Mouse (Mus musculus) hindbrain, embryonic 14.5 days (tissue): Measurements from ENCODE around the gene Mnd1. TPM values are rescaled to one million over a fixed set of nuclear protein-coding genes. Genes with fewer than 3 reads are reported as not detected.

ENCODE experiments used
- ATAC-seq: fragments of 200-750 bp; cut with Nextera tagmentation; 2 replicates; pipeline ENCODE4 v1.8.0; 2017; ENCODE audit warnings: moderate number of reproducible peaks, mild to moderate bottlenecking, moderate TSS enrichment, moderate library complexity; ENCODE audit not compliant: low FRiP score
- DNase-seq: peaks from one replicate; pipeline ENCODE4 v3.0.0-alpha.2; 2015; ENCODE audit warnings: low spot score
- H3K27ac ChIP-seq: fragments of 300-500 bp; sonication (generic); 2 replicates; pipeline ENCODE4 v1.5.1; 2014; ENCODE audit warnings: mild to moderate bottlenecking, moderate library complexity
- H3K27me3 ChIP-seq: fragments of 300-500 bp; sonication (generic); 2 replicates; pipeline ENCODE4 v1.6.1; 2014; ENCODE audit warnings: mild to moderate bottlenecking, low read length, mixed read lengths; ENCODE audit not compliant: control insufficient read depth, insufficient read depth
- H3K36me3 ChIP-seq: fragments of 300-500 bp; sonication (generic); replicated peaks from 2 replicates; pipeline ENCODE4 v1.6.1; 2014; ENCODE audit not compliant: control insufficient read depth, insufficient read depth
- H3K4me1 ChIP-seq: fragments of 300-500 bp; sonication (generic); replicated peaks from 2 replicates; pipeline ENCODE4 v1.6.1; 2014; ENCODE audit warnings: antibody characterized with exemption, low read length, mixed read lengths; ENCODE audit not compliant: control insufficient read depth, insufficient read depth
- H3K4me2 ChIP-seq: fragments of 300-500 bp; sonication (generic); replicated peaks from 2 replicates; pipeline ENCODE4 v1.6.1; 2014; ENCODE audit warnings: mild to moderate bottlenecking, moderate library complexity
- H3K4me3 ChIP-seq: fragments of 300-500 bp; sonication (generic); replicated peaks from 2 replicates; pipeline ENCODE4 v1.5.1; 2014; ENCODE audit warnings: mild to moderate bottlenecking, low read length
- H3K9ac ChIP-seq: fragments of 300-500 bp; sonication (generic); 2 replicates; pipeline ENCODE4 v1.6.1; 2014
- H3K9me3 ChIP-seq: fragments of 300-500 bp; sonication (generic); 2 replicates; pipeline ENCODE4 v1.6.1; 2016; ENCODE audit warnings: low read length; ENCODE audit not compliant: control insufficient read depth
- WGBS: fragments of 180-500 bp; shearing (Covaris S2); extraction: QIAGEN DNeasy Blood & Tissue Kit; methylation state at CpG from one replicate; pipeline ENCODE4 v1.1.7; 2014; 5-methylcytosine and 5-hydroxymethylcytosine counted together
- polyA plus RNA-seq: library from polyadenylated mRNA; unstranded; fragments of >200 nt; fragmentation: Nextera tagmentation; extraction: Ambion mirVana; gene quantifications from 2 replicates; pipeline ENCODE4 v1.2.1, GENCODE M21; 2014

The Mnd1 gene
- polyA plus RNA-seq, 1 experiment from 2014 or later, result 1.9 TPM

GRCm38 (mm10) chr3:84140947-84141346, 14.6 kb downstream of the Mnd1 start:
- Histone ChIP-seq H3K27ac (no peak overlapping the region), H3K27me3 (no peaks in the 10 kb centered on the region), H3K4me3 (no peak overlapping the region), H3K4me2 (no peak overlapping the region), H3K4me1 (no peaks in the 10 kb centered on the region), H3K9ac (no peak overlapping the region), H3K36me3 (no peaks in the 10 kb centered on the region), H3K9me3 (no peaks in the 10 kb centered on the region)
- DNase-seq (no peak), ATAC-seq (no peak)
- WGBS, result 83% methylated on average over 7 of the region's 7 CpGs

GRCm38 (mm10) chr3:84136509-84136908, 19.1 kb downstream of the Mnd1 start:
- no peaks in the 10 kb centered on the region for H3K9me3 ChIP-seq
- ATAC-seq (no peak), DNase-seq (no peak)
- H3K36me3 ChIP-seq, result no peaks in the 10 kb centered on the region
- H3K9ac ChIP-seq, result no peak overlapping the region
- no peak overlapping the region for H3K27ac ChIP-seq
- H3K4me1 ChIP-seq, result no peaks in the 10 kb centered on the region
- H3K4me3 ChIP-seq, result no peak overlapping the region
- no peak overlapping the region for H3K4me2 ChIP-seq
- WGBS, result 92% methylated on average over 7 of the region's 7 CpGs
- H3K27me3 ChIP-seq, result no peaks in the 10 kb centered on the region

GRCm38 (mm10) chr3:84135933-84136332, 19.7 kb downstream of the Mnd1 start:
- Histone ChIP-seq H3K4me2 (no peak overlapping the region), H3K4me1 (no peaks in the 10 kb centered on the region), H3K9ac (no peak overlapping the region), H3K9me3 (no peaks in the 10 kb centered on the region), H3K27me3 (no peaks in the 10 kb centered on the region), H3K27ac (no peak overlapping the region), H3K36me3 (no peaks in the 10 kb centered on the region), H3K4me3 (no peak overlapping the region)
- WGBS, result 73% methylated on average over 6 of the region's 6 CpGs
- ATAC-seq, result no peak
- no peak for DNase-seq

- H3K9ac ChIP-seq, result no peak overlapping the region
- DNase-seq (no peak), ATAC-seq (no peak)
- WGBS, result 31% methylated on average over 9 of the region's 9 CpGs
- no peaks in the 10 kb centered on the region for H3K4me1 ChIP-seq
- H3K9me3 ChIP-seq, result no peaks in the 10 kb centered on the region
- H3K4me3 ChIP-seq, result no peak overlapping the region
- no peak overlapping the region for H3K4me2 ChIP-seq
- no peak overlapping the region for H3K27ac ChIP-seq
- no peaks in the 10 kb centered on the region for H3K36me3 ChIP-seq
- no peaks in the 10 kb centered on the region for H3K27me3 ChIP-seq
Observed at GRCm38 (mm10) chr3:84135387-84135786, 20.2 kb downstream of the Mnd1 start.

GRCm38 (mm10) chr3:84131369-84131768, 24.2 kb downstream of the Mnd1 start:
- Histone ChIP-seq H3K36me3 (no peaks in the 10 kb centered on the region), H3K27me3 (no peaks in the 10 kb centered on the region), H3K9ac (no peak overlapping the region), H3K4me3 (no peak overlapping the region), H3K27ac (no peak overlapping the region), H3K4me1 (no peaks in the 10 kb centered on the region), H3K4me2 (no peak overlapping the region), H3K9me3 (no peaks in the 10 kb centered on the region)
- 93% methylated on average over 3 of the region's 3 CpGs for WGBS
- DNase-seq (no peak), ATAC-seq (no peak)

GRCm38 (mm10) chr3:84130776-84131175, 24.8 kb downstream of the Mnd1 start:
- H3K27ac ChIP-seq, result no peak overlapping the region
- H3K4me1 ChIP-seq, result no peaks in the 10 kb centered on the region
- no peaks in the 10 kb centered on the region for H3K9me3 ChIP-seq
- WGBS, result 81% methylated on average over 5 of the region's 5 CpGs
- ATAC-seq, result no peak
- no peaks in the 10 kb centered on the region for H3K27me3 ChIP-seq
- no peak overlapping the region for H3K4me2 ChIP-seq
- H3K36me3 ChIP-seq, result no peaks in the 10 kb centered on the region
- no peak overlapping the region for H3K9ac ChIP-seq
- DNase-seq, result no peak
- H3K4me3 ChIP-seq, result no peak overlapping the region

- Histone ChIP-seq H3K4me1 (no peaks in the 10 kb centered on the region), H3K36me3 (no peaks in the 10 kb centered on the region), H3K9ac (no peak overlapping the region), H3K4me2 (no peak overlapping the region), H3K27ac (no peak overlapping the region), H3K27me3 (no peaks in the 10 kb centered on the region), H3K4me3 (no peak overlapping the region), H3K9me3 (no peaks in the 10 kb centered on the region)
- 68% methylated on average over 11 of the region's 11 CpGs for WGBS
- no peak for DNase-seq
- no peak for ATAC-seq
Observed at GRCm38 (mm10) chr3:84128871-84129870, 26.4 kb downstream of the Mnd1 start.

GRCm38 (mm10) chr3:84127431-84127830, 28.2 kb downstream of the Mnd1 start:
- H3K27me3 ChIP-seq, result no peaks in the 10 kb centered on the region
- no peaks in the 10 kb centered on the region for H3K4me1 ChIP-seq
- no peaks in the 10 kb centered on the region for H3K36me3 ChIP-seq
- no peaks in the 10 kb centered on the region for H3K9me3 ChIP-seq
- no peak overlapping the region for H3K4me3 ChIP-seq
- no peak overlapping the region for H3K4me2 ChIP-seq
- no peak overlapping the region for H3K27ac ChIP-seq
- H3K9ac ChIP-seq, result no peak overlapping the region
- ATAC-seq (no peak), DNase-seq (no peak)
- WGBS, result 81% methylated on average over 2 of the region's 2 CpGs

GRCm38 (mm10) chr3:84126721-84127120, 28.9 kb downstream of the Mnd1 start:
- no peak overlapping the region for H3K4me2 ChIP-seq
- 89% methylated on average over 3 of the region's 3 CpGs for WGBS

More at GRCm38 (mm10) chr3:84126721-84127120, 28.9 kb downstream of the Mnd1 start:
- no peaks in the 10 kb centered on the region for H3K9me3 ChIP-seq
- no peaks in the 10 kb centered on the region for H3K27me3 ChIP-seq
- no peaks in the 10 kb centered on the region for H3K36me3 ChIP-seq
- H3K4me3 ChIP-seq, result no peak overlapping the region
- no peak overlapping the region for H3K27ac ChIP-seq
- H3K4me1 ChIP-seq, result no peaks in the 10 kb centered on the region
- DNase-seq, result no peak
- ATAC-seq, result no peak
- H3K9ac ChIP-seq, result no peak overlapping the region
